Mouse (Mus musculus) liver, embryonic 11.5 days (tissue): ENCODE measurements around the gene Cyb5r4. TPM values are rescaled to one million over a fixed set of nuclear protein-coding genes. Genes with fewer than 3 reads are reported as not detected.
"Not testable (repeated sequence)": the region's sequence is repeated elsewhere in the genome, so short reads cannot be mapped to it uniquely, and the experiment has no call there.

Experiments used
- ATAC-seq: fragments of 200-750 bp; cut with Nextera tagmentation; replicated peaks from 2 replicates; pipeline ENCODE4 v1.8.0; 2017; ENCODE audit warnings: moderate number of reproducible peaks, mild to moderate bottlenecking, moderate TSS enrichment, moderate library complexity; ENCODE audit not compliant: low FRiP score
- DNase-seq: peaks from one replicate; pipeline ENCODE4 v3.0.0-alpha.2; 2017; ENCODE audit warnings: low spot score
- H3K27ac ChIP-seq: fragments of 300-500 bp; sonication (generic); 2 replicates; pipeline ENCODE4 v1.5.1; 2014; ENCODE audit warnings: mild to moderate bottlenecking, low read depth, low read length, control low read depth
- H3K27me3 ChIP-seq: fragments of 300-500 bp; sonication (generic); replicated peaks from 2 replicates; pipeline ENCODE4 v1.6.1; 2014; ENCODE audit warnings: low read length, mixed read lengths; ENCODE audit not compliant: control insufficient read depth, insufficient read depth
- H3K36me3 ChIP-seq: fragments of 300-500 bp; sonication (generic); 2 replicates; pipeline ENCODE4 v1.6.1; 2014; ENCODE audit warnings: mild to moderate bottlenecking, low read length, moderate library complexity, mixed read lengths; ENCODE audit not compliant: control insufficient read depth, insufficient read depth
- H3K4me1 ChIP-seq: fragments of 300-500 bp; sonication (generic); replicated peaks from 2 replicates; pipeline ENCODE4 v1.6.1; 2014; ENCODE audit warnings: low read length, mixed read lengths; ENCODE audit not compliant: control insufficient read depth, insufficient read depth
- H3K4me2 ChIP-seq: fragments of 300-500 bp; sonication (generic); 2 replicates; pipeline ENCODE4 v1.6.1; 2014; ENCODE audit warnings: mild to moderate bottlenecking, control low read depth, moderate library complexity
- H3K4me3 ChIP-seq: fragments of 300-500 bp; sonication (generic); 2 replicates; pipeline ENCODE4 v1.5.1; 2014; ENCODE audit warnings: low read depth, low read length, control low read depth
- H3K9ac ChIP-seq: fragments of 300-500 bp; sonication (generic); 2 replicates; pipeline ENCODE4 v1.6.1; 2014; ENCODE audit warnings: low read depth, low read length, control low read depth
- H3K9me3 ChIP-seq: fragments of 300-500 bp; sonication (generic); 2 replicates; pipeline ENCODE4 v1.6.1; 2016; ENCODE audit warnings: low read length, inconsistent platforms, mixed read lengths; ENCODE audit not compliant: control insufficient read depth
- WGBS: fragments of 180-500 bp; shearing (Covaris S2); extraction: QIAGEN DNeasy Blood & Tissue Kit; methylation state at CpG from one replicate; pipeline ENCODE4 v1.1.7; 2014; 5-methylcytosine and 5-hydroxymethylcytosine counted together
- polyA plus RNA-seq: library from polyadenylated mRNA; unstranded; fragments of >200 nt; fragmentation: Nextera tagmentation; extraction: Ambion mirVana; gene quantifications from 2 replicates; pipeline ENCODE4 v1.2.1, GENCODE M21; 2014

The Cyb5r4 gene
- polyA plus RNA-seq = 63.2 and 72.0 TPM in 2 replicates

DNA sequence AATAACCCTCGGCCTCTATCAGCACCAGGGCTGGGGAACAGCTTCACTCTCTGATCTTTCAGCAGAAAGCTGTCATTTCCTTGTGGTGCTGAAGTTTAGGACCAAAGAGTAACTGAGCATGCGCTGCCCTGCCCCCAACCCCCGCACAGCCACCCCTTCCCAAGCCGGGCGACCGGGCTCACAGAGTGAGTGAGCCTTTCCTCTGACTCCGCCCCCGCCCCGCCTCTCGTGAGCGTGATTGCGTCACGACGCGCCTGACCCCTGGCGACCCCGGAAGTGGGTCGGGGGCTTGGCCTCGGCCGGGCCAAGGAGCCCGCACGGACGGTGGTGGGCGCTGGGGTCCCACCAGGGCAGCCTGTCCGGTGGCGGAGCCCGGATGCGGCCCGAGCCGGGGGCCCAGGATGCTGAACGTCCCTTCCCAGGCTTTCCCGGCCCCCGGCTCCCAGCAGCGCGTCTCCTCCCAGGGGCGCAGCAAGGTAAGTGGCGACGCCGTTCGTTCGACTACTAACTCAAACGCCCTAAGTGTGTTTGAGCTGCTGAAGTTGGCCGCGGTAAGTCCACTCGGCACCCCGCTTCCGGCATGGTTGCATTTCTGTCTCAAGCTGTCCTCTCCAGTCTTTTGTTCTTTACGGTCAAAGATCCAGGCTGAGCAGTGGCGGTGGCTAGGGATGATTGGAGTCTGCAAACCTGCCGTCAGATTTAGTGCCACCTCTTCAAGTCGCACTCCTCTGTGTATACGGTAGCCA lies at the start of gene Cyb5r4:
Gene Cyb5r4 (plus strand): TSS at position 237 of the 746 bp plus-strand sequence.
- Histone ChIP-seq H3K4me3 (peak within 1 kb of the TSS; percentile 86), H3K27me3 (peaks cover 8% of the 10 kb centered on the region), H3K9me3 (no peaks in the 10 kb centered on the region), H3K27ac (peak within 1 kb of the TSS; percentile 62), H3K9ac (peak within 1 kb of the TSS; percentile 83), H3K4me1 (peaks cover 4% of the 10 kb centered on the region), H3K36me3 (no peaks in the 10 kb centered on the region), H3K4me2 (peak within 1 kb of the TSS; percentile 83)
- under 1% methylated on average over 52 of the region's 52 CpGs for WGBS
- ATAC-seq (peak; percentile 100), DNase-seq (peak; percentile 98)

DNA sequence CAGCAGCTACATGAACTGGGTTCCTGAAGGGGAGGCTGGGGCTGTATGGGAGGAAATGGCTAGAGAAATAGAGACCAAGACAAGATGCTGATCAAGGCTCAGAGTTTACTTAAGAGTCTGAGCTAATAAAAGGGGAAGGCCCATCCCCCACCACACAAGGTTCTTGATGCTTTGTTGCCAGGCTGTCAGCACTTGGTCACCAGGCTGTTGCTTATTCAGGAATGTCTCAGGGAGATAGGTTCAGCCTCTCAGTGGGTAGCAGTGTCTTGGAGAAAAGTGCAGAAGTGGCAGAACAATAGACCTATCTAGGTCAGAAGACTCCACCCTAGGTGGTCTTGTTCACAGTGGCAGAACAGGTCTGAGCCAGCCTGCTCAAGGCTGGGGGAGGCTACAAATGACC lies 49.3 kb upstream of the Cyb5r4 start:
- not testable (repeated sequence) for H3K4me1 ChIP-seq, H3K27me3 ChIP-seq, H3K36me3 ChIP-seq, H3K9ac ChIP-seq, H3K4me3 ChIP-seq, H3K9me3 ChIP-seq, H3K27ac ChIP-seq, H3K4me2 ChIP-seq, DNase-seq, ATAC-seq

DNA sequence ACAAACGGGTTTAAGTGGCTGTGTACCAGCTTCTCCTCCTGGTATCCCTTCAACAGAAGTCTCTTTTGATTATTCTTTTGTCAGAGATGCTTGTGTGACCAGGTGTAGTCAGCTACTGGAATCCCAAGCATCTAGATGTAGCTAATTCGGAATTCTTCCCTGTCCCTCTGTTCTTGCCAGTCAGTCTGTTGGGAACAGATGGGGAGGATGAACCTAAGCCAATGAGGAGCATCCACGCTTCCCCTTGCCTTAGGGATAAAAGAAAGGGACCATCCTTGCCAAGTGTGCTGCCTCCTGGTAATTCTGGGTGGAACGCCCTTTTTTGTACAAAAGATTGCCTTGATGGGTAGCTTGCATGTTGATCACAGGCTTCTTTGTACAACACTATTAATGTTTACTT lies 48.3 kb upstream of the Cyb5r4 start:
- WGBS = 63% methylated on average over 4 of the region's 4 CpGs
- Histone ChIP-seq H3K27ac (no peak overlapping the region), H3K9me3 (no peaks in the 10 kb centered on the region), H3K9ac (no peak overlapping the region), H3K4me1 (no peaks in the 10 kb centered on the region), H3K27me3 (no peaks in the 10 kb centered on the region), H3K4me3 (no peak overlapping the region), H3K4me2 (no peak overlapping the region), H3K36me3 (no peaks in the 10 kb centered on the region)
- no peak for DNase-seq
- ATAC-seq = no peak

DNA sequence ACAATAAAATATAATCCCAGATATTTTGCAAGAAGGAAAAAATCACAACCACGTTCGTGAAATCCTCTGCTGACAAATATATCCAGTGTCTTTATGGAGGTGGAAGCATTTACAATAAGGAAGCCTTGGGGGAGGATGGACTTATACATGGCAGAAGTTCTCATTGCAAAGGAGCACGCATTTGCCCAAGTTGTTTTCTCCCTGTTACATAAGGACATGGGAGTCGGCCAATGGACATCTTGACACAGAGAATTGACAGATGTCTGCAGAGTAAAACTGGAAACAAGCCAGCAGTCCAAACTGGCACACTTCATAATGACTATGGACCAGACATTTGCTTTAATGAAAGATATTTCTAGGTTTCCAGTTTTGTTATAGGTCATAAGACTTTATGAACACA lies 44.9 kb upstream of the Cyb5r4 start:
- Histone ChIP-seq H3K4me3 (no peak overlapping the region), H3K27ac (no peak overlapping the region), H3K36me3 (no peaks in the 10 kb centered on the region), H3K4me1 (no peaks in the 10 kb centered on the region), H3K9ac (no peak overlapping the region), H3K27me3 (no peaks in the 10 kb centered on the region), H3K9me3 (no peaks in the 10 kb centered on the region), H3K4me2 (no peak overlapping the region)
- 79% methylated on average over 4 of the region's 4 CpGs for WGBS
- DNase-seq = no peak
- ATAC-seq = no peak

DNA sequence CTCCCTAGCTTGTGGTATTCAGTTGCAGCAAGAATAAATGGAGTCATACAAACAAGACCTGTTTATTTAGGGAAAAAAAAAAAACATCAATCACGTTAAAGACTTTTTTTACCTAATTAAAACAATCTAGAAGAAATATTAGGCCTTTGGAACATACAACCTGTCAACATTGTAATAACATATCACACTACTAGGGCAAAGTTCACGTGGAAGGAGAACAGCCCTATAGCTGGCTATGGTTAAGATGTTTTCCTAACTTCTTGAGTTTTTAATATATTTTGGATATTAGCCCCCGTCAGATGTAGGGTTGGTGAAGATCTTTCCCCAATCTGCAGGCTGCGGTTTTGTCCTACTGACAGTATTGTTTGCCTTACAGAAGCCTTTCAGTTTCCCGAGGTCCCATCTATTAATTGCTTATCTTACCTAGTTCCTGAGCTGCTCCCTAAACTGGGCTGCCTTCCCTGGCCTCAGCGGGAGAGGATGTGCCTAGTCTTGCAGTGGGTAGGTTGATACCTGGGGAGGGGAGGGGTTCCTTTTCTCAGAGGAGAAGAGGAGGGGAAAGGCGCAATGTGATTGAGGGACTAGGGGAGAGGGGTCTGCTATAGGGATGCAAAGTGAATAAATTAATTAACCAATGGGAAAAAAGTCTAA lies 43.4 kb upstream of the Cyb5r4 start:
- Histone ChIP-seq H3K4me2 (no peak overlapping the region), H3K36me3 (no peaks in the 10 kb centered on the region), H3K4me3 (no peak overlapping the region), H3K27ac (no peak overlapping the region), H3K9ac (no peak overlapping the region), H3K9me3 (no peaks in the 10 kb centered on the region), H3K4me1 (no peaks in the 10 kb centered on the region), H3K27me3 (no peaks in the 10 kb centered on the region)
- no peak for ATAC-seq
- DNase-seq = no peak
- WGBS = 55% methylated on average over 7 of the region's 7 CpGs

DNA sequence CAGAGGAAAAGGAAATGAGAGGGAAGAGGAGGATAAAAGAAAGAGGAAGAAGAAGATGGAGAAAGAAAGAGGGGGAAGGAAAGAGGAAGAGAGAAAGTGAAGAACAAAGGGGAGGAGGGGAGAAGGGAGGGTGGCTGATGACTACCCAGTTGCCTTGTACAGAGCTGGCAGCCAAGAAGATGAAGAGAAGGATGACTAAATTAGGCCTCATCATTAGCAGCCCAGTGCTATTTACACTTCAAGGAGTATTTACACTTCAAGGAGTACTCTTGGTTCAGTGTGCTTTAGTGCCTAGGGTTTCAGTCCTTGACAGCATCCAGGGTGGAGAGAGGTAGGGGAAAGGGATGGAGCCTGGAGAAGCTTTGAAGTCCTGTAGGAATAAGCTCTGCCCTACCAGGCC lies 41.8 kb upstream of the Cyb5r4 start:
- H3K36me3 ChIP-seq = no peaks in the 10 kb centered on the region
- no peaks in the 10 kb centered on the region for H3K27me3 ChIP-seq
- no peak for DNase-seq
- no peak overlapping the region for H3K9ac ChIP-seq
- no peak overlapping the region for H3K4me3 ChIP-seq
- H3K9me3 ChIP-seq = no peaks in the 10 kb centered on the region
- H3K4me1 ChIP-seq = no peaks in the 10 kb centered on the region
- ATAC-seq = no peak
- no peak overlapping the region for H3K27ac ChIP-seq
- no peak overlapping the region for H3K4me2 ChIP-seq

DNA sequence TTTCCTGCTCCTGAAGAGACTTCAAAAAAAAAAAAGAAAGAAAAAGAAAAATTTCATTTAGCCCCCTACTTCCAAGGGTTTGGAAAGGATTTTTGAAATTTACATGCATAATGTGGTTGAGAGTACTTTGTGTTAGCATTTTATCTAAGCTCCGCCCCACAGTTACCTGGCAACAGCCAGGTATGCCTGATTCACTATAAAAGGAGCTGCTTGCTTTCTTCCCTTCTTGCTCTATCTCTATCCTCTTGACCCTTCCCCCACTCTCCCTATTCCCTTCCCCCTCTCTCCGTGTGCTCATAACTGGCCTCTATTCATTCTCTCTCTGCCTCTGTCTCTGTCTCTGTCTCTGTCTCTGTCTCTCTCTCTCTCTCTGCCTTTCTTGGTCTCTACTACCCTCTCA lies 40.9 kb upstream of the Cyb5r4 start:
- H3K4me3 ChIP-seq = no peak overlapping the region
- H3K9ac ChIP-seq = no peak overlapping the region
- DNase-seq (no peak), ATAC-seq (no peak)
- H3K9me3 ChIP-seq = no peaks in the 10 kb centered on the region
- H3K4me2 ChIP-seq = no peak overlapping the region
- WGBS = 44% methylated on average over 2 of the region's 2 CpGs
- H3K27me3 ChIP-seq = no peaks in the 10 kb centered on the region
- H3K27ac ChIP-seq = no peak overlapping the region
- H3K4me1 ChIP-seq = no peaks in the 10 kb centered on the region
- no peaks in the 10 kb centered on the region for H3K36me3 ChIP-seq

DNA sequence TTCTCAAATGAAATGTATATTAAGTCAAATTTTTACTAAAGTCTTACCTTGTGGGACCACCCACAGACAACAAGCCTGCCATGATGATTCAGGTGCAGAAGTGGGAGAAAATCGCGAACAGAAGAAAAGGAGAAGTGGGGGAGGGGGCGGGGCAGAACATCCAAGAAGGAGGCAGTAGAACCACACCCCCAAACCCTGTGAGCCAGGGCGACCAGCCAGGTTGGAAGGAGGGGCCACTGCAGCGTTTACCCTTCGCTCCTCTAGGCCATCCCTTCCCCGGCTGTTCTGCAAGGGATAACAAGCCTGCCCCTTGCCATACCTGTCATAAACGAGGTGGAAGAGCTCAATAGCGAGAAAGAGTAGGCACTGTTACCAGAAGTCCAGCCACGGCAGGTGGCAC lies 40.3 kb upstream of the Cyb5r4 start:
- Histone ChIP-seq H3K4me1 (no peaks in the 10 kb centered on the region), H3K4me3 (no peak overlapping the region), H3K36me3 (no peaks in the 10 kb centered on the region), H3K9me3 (no peaks in the 10 kb centered on the region), H3K27me3 (no peaks in the 10 kb centered on the region), H3K27ac (no peak overlapping the region), H3K9ac (no peak overlapping the region), H3K4me2 (no peak overlapping the region)
- WGBS = 14% methylated on average over 10 of the region's 10 CpGs
- ATAC-seq = 0 out of 2 replicates have a peak, but pooled peaks have one; percentile 15
- no peak for DNase-seq

DNA sequence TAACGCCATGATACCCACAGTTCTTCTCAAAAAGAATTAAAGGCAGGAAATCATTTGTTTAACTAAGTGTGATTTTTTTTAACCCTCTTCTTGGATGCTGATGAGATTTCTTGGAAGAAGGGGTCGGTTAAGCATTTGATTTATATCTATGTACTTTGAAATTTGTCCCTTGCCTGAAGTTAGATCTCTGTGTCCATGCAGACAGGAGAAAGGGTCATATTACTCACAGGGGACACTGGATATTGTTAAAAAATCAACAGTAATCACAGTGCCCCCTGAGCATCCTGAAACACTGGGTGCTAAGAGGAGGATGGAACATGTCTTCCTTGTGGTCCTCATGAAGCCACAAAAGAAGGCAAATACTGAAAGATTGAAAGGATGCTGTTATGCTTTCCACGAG lies 37.2 kb upstream of the Cyb5r4 start:
- ATAC-seq = no peak
- Histone ChIP-seq H3K36me3 (no peaks in the 10 kb centered on the region), H3K9ac (no peak overlapping the region), H3K4me1 (no peaks in the 10 kb centered on the region), H3K4me2 (no peak overlapping the region), H3K27me3 (no peaks in the 10 kb centered on the region), H3K4me3 (no peak overlapping the region), H3K27ac (no peak overlapping the region), H3K9me3 (no peaks in the 10 kb centered on the region)
- DNase-seq = no peak
- whole genome bisulfite sequencing = 61% methylated on average over 3 of the region's 3 CpGs
